Mouse (Mus musculus): ENCODE results near the gene Npepl1. TPM values are rescaled to one million over a fixed set of nuclear protein-coding genes. Genes with fewer than 3 reads are reported as not detected.

Npepl1 gene
- polyA plus RNA-seq (2015; fragmentation: Nextera tagmentation; extraction: Ambion mirVana): 29.8 and 31.1 TPM in 2 replicates

- H3K9me3 ChIP-seq (replicated peaks): no peaks in the 10 kb centered on the region
- ATAC-seq (ENCODE audit: low read depth) (peak; percentile 91), DNase-seq (peak; percentile 26)
- WGBS (ENCODE audit: insufficient replicate concordance): 2% methylated on average over 77 of the region's 90 CpGs
- peaks cover 21% of the 10 kb centered on the region for H3K36me3 ChIP-seq
- peaks cover 25% of the 10 kb centered on the region for H3K4me1 ChIP-seq (replicated peaks)
- peak within 1 kb of the TSS; percentile 62 for H3K27ac ChIP-seq
- peak within 1 kb of the TSS; percentile 88 for H3K4me2 ChIP-seq
- H3K9ac ChIP-seq: peak within 1 kb of the TSS; percentile 86
- no peaks in the 10 kb centered on the region for H3K27me3 ChIP-seq
- H3K4me3 ChIP-seq (replicated peaks): peak within 1 kb of the TSS; percentile 71
Measured at GRCm38 (mm10) chr2:174109991-174110782, at the start of gene Npepl1. Gene Npepl1, plus strand, starts transcription at chr2:174110349.

- no peak overlapping the region for H3K27ac ChIP-seq
- WGBS (ENCODE audit: insufficient replicate concordance): 24% methylated on average over 2 of the region's 2 CpGs
- ATAC-seq (ENCODE audit: low read depth): no peak
- DNase-seq: no peak
- no peaks in the 10 kb centered on the region for H3K4me1 ChIP-seq (replicated peaks)
- no peak overlapping the region for H3K4me2 ChIP-seq
- no peak overlapping the region for H3K4me3 ChIP-seq (replicated peaks)
- H3K9ac ChIP-seq: no peak overlapping the region
- no peaks in the 10 kb centered on the region for H3K27me3 ChIP-seq
- H3K9me3 ChIP-seq (replicated peaks): no peaks in the 10 kb centered on the region
- no peaks in the 10 kb centered on the region for H3K36me3 ChIP-seq
Measured at GRCm38 (mm10) chr2:174061219-174061618, 48.9 kb upstream of the Npepl1 start.

GRCm38 (mm10) chr2:174063074-174063473, 47.1 kb upstream of the Npepl1 start:
- WGBS (ENCODE audit: insufficient replicate concordance): 38% methylated on average over 6 of the region's 6 CpGs
- DNase-seq (no peak), ATAC-seq (ENCODE audit: low read depth) (no peak)
- H3K9ac ChIP-seq: no peak overlapping the region
- no peak overlapping the region for H3K4me2 ChIP-seq
- no peaks in the 10 kb centered on the region for H3K27me3 ChIP-seq
- H3K27ac ChIP-seq: no peak overlapping the region
- no peaks in the 10 kb centered on the region for H3K36me3 ChIP-seq
- no peak overlapping the region for H3K4me3 ChIP-seq (replicated peaks)
- H3K9me3 ChIP-seq (replicated peaks): no peaks in the 10 kb centered on the region
- no peaks in the 10 kb centered on the region for H3K4me1 ChIP-seq (replicated peaks)

GRCm38 (mm10) chr2:174063527-174064211, 46.5 kb upstream of the Npepl1 start:
- Histone ChIP-seq H3K4me1 (replicated peaks) (no peaks in the 10 kb centered on the region), H3K27me3 (no peaks in the 10 kb centered on the region), H3K36me3 (no peaks in the 10 kb centered on the region), H3K27ac (no peak overlapping the region), H3K4me3 (replicated peaks) (no peak overlapping the region), H3K4me2 (no peak overlapping the region), H3K9ac (no peak overlapping the region), H3K9me3 (replicated peaks) (no peaks in the 10 kb centered on the region)
- ATAC-seq (ENCODE audit: low read depth) (no peak), DNase-seq (no peak)
- 68% methylated on average over 9 of the region's 9 CpGs for WGBS (ENCODE audit: insufficient replicate concordance)

GRCm38 (mm10) chr2:174067793-174068419, 42.2 kb upstream of the Npepl1 start:
- Histone ChIP-seq H3K27ac (no peak overlapping the region), H3K9me3 (replicated peaks) (no peaks in the 10 kb centered on the region), H3K4me2 (no peak overlapping the region), H3K27me3 (no peaks in the 10 kb centered on the region), H3K36me3 (no peaks in the 10 kb centered on the region), H3K9ac (no peak overlapping the region), H3K4me1 (replicated peaks) (peaks cover 9% of the 10 kb centered on the region), H3K4me3 (replicated peaks) (no peak overlapping the region)
- ATAC-seq (ENCODE audit: low read depth): no peak
- 62% methylated on average over 6 of the region's 6 CpGs for WGBS (ENCODE audit: insufficient replicate concordance)
- DNase-seq: no peak

- H3K9me3 ChIP-seq (replicated peaks): no peaks in the 10 kb centered on the region
- 43% methylated on average over 3 of the region's 3 CpGs for WGBS (ENCODE audit: insufficient replicate concordance)
- H3K9ac ChIP-seq: no peak overlapping the region
- no peaks in the 10 kb centered on the region for H3K27me3 ChIP-seq
- no peaks in the 10 kb centered on the region for H3K36me3 ChIP-seq
- peaks cover 9% of the 10 kb centered on the region for H3K4me1 ChIP-seq (replicated peaks)
- ATAC-seq (ENCODE audit: low read depth) (no peak), DNase-seq (no peak)
- H3K4me2 ChIP-seq: no peak overlapping the region
- H3K4me3 ChIP-seq (replicated peaks): no peak overlapping the region
- no peak overlapping the region for H3K27ac ChIP-seq
Measured at GRCm38 (mm10) chr2:174069532-174070049, 40.6 kb upstream of the Npepl1 start.

GRCm38 (mm10) chr2:174071406-174071805, 38.7 kb upstream of the Npepl1 start:
- Histone ChIP-seq H3K9me3 (replicated peaks) (no peaks in the 10 kb centered on the region), H3K27ac (no peak overlapping the region), H3K4me2 (no peak overlapping the region), H3K36me3 (no peaks in the 10 kb centered on the region), H3K9ac (no peak overlapping the region), H3K4me1 (replicated peaks) (peaks cover 22% of the 10 kb centered on the region), H3K27me3 (no peaks in the 10 kb centered on the region), H3K4me3 (replicated peaks) (no peak overlapping the region)
- DNase-seq (no peak), ATAC-seq (ENCODE audit: low read depth) (no peak)
- 67% methylated on average over 5 of the region's 5 CpGs for WGBS (ENCODE audit: insufficient replicate concordance)

GRCm38 (mm10) chr2:174073156-174073790, 36.9 kb upstream of the Npepl1 start:
- Histone ChIP-seq H3K27me3 (no peaks in the 10 kb centered on the region), H3K9me3 (replicated peaks) (no peaks in the 10 kb centered on the region), H3K9ac (no peak overlapping the region), H3K27ac (no peak overlapping the region), H3K4me3 (replicated peaks) (no peak overlapping the region), H3K36me3 (no peaks in the 10 kb centered on the region), H3K4me1 (replicated peaks) (peaks cover 36% of the 10 kb centered on the region), H3K4me2 (no peak overlapping the region)
- DNase-seq (no peak), ATAC-seq (ENCODE audit: low read depth) (no peak)
- WGBS (ENCODE audit: insufficient replicate concordance): 56% methylated on average over 5 of the region's 5 CpGs

- Histone ChIP-seq H3K4me3 (replicated peaks) (peak overlapping the region; percentile 85), H3K27me3 (no peaks in the 10 kb centered on the region), H3K4me1 (replicated peaks) (peaks cover 35% of the 10 kb centered on the region), H3K36me3 (no peaks in the 10 kb centered on the region), H3K9ac (peak overlapping the region; percentile 89), H3K4me2 (peak overlapping the region; percentile 96), H3K27ac (peak overlapping the region; percentile 82; the same call in 1 of the 2 replicates), H3K9me3 (replicated peaks) (no peaks in the 10 kb centered on the region)
- ATAC-seq (ENCODE audit: low read depth) (no peak), DNase-seq (no peak)
- WGBS (ENCODE audit: insufficient replicate concordance): 2% methylated on average over 13 of the region's 13 CpGs
Measured at GRCm38 (mm10) chr2:174074621-174075020, 35.5 kb upstream of the Npepl1 start.

GRCm38 (mm10) chr2:174075072-174075570, 35.0 kb upstream of the Npepl1 start:
- peaks cover 30% of the 10 kb centered on the region for H3K4me1 ChIP-seq (replicated peaks)
- peak overlapping the region; percentile 85 for H3K4me3 ChIP-seq (replicated peaks)
- peak overlapping the region; percentile 82 for H3K27ac ChIP-seq
- H3K4me2 ChIP-seq: peak overlapping the region; percentile 96
- H3K9ac ChIP-seq: peak overlapping the region; percentile 89
- H3K27me3 ChIP-seq: no peaks in the 10 kb centered on the region
- no peaks in the 10 kb centered on the region for H3K9me3 ChIP-seq (replicated peaks)
- no peaks in the 10 kb centered on the region for H3K36me3 ChIP-seq
- no peak for ATAC-seq (ENCODE audit: low read depth)
- DNase-seq: no peak
- 4% methylated on average over 22 of the region's 22 CpGs for WGBS (ENCODE audit: insufficient replicate concordance)

All from liver, embryonic 13.5 days (tissue).